Mouse (Mus musculus) lung, postnatal 4 days (tissue): ENCODE measurements at regions not wholly inside any gene's neighbourhood (a gene's known extent, or its start where the extent isn't known, plus 50 kb on each side); places are given as distances from the start of the nearest gene placed in this dataset.

Source experiments
- DNase-seq, 2 experiments: peaks; one replicate each; pipeline ENCODE4 v3.0.0; 2021

DNA sequence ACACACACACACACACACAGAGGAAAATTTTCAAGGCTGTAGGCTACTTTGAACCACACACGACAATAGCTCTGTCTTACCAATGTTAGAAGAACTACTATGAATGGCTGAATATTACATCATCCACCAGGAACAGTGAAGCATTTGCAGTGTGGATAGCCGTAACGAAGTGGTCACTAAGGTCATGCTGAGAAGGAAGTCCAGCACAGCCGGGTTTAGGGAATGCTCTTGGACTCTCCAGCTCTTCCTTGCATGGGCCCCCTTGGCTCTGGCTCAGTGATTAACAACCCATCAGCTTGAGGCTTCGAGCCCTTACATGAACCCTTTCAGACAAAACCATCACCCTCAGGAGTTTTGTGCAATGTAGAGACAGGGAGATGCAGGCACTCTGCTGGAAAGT lies 245.3 kb downstream of the Adamts20 start:
- peak in 1 of 2 experiments; percentile 28 for DNase-seq

DNA sequence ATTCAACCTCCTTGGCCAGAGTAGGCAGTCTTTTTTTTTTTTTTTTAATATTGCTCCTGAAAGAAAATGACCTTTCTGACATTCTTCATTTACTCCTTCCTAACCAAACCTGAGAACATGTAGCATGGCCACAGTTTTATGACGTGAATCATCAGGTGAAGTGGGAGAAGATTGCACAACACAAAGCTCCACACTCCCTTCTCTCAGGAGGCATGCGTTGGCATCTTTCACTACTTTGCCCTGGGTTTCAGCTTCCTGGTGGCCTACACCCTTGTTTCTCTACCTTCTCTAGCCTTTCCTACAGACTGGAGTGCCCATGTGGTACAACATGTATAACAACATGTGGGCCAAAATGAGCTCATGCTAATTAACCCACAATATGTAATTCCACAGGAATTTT lies 248.5 kb downstream of the Adamts20 start:
- DNase-seq, result no peak

DNA sequence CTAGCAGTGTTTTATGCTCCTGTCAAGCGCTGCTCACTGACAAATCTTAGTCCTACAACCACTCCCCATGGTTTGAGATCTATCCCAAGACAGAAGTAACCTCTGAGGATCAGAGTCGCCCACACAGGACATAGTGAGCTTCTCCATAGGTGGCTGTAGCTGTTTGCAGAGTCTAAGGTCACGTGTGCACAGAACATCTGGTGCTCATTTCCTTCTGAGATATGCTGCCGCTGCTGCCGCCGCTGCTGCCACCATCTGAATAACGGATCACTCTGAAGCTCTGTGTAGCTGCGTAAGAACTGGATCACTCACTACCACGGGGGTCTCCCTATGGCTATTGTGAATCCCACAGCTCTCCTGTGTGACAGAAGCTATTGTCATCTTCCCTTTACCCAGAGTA lies 250.8 kb downstream of the Adamts20 start:
- DNase-seq, result no peak

DNA sequence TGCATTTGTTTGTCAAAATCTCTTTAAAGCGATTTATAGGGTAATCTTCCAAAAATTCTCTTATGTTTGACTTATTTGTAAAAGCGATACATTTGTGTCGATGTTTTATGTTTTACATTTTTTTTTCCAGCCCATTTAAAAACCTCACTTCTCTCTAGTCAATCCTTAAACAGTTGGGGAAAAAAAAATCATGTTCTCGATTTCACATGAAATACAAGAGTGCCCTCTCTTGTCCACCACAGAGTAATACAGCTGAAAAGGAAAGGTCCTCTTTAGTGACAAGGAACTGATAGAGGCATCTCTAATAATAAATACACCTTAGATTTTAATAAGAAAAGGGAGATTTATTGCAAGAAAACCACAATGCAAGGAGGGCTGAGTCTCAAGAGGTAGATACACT lies 251.8 kb downstream of the Adamts20 start:
- DNase-seq, result no peak

DNA sequence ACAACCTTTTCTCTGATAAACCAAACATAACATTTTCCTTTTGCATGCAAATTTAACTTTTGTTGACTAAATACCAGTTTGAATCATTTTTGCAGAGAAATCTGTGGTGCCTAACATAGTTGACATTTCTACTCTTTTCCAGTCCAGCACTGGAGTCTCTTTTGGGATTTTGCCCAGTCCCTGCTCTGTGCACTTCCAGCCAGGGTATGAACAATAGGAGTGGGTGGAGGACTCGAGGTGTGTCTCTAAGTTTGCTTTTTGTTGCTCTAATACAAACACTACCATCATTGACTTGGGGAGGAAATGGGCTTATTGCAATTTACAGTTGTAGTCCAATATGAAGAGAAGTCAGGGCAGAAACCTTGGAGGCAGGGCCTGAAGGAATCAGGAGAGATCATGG lies 256.7 kb downstream of the Adamts20 start:
- DNase-seq, result no peak

DNA sequence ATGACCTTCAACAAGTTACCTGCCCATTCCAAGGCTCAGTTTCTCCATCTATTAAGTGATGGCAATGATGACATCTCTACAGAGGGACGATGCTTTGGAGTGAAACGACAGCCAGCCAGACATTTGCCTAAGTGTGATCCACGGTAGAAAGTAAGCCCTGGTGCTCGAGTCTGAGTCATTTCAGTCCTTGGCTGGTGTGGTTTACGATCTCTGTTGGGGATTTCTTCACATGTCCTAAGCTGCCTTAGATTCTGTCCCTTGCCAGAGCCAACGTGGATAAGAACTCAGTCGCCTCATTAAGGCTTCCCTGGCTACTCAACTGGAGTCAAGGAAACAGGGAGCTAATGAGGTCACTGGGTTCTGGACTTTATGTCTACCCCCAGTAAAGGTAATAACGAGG lies 258.8 kb downstream of the Adamts20 start:
- no peak for DNase-seq

DNA sequence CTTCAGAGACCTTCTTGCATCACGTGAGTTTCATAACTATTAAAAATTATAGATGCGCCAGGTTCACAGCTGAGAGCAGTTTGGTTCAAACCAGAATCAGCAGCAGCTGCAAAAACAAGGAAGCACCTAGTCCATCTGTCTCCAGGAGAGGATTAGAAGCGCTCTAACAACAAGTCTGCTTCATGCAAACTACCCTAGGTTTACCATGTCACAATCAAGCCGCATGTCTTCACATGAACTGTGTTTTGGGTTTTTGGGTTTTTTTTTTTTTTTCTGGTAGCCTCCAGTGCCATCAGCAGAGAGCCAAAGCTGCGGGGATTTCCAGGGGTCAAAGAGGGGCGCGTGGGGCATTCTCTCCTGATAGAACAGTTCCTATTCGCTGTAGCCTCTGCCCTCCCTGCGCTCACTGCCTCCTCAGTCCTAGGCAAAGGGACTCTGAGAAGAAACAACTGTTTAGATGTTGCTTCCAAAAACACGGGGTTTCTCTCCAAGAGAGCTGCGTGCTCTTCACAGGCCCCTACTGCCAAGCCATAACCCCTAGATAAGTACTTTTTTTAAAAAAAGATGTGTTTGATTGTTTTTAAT lies 259.8 kb downstream of the Adamts20 start:
- DNase-seq, result peak; percentile 16 to 59

DNA sequence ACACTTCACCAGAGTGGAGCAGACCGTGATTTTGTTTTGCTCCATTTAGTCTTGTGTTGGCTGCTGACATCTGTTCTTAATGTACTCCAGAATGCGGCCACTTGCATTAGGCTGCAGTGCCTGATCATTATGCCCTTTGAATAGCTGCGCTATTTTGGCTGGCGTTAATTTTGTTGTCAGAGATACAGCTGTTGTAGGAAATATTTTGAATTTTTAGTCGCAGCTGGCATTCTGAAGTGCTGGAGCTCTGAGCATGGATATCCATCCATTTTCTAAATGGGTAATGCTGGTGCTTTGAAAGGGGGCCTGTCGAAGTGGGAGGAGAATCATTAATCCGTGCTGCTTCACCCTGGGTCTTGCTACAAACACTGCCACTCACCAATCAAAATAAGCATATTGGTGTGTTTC lies 275.1 kb downstream of the Adamts20 start:
- DNase-seq, result no peak

DNA sequence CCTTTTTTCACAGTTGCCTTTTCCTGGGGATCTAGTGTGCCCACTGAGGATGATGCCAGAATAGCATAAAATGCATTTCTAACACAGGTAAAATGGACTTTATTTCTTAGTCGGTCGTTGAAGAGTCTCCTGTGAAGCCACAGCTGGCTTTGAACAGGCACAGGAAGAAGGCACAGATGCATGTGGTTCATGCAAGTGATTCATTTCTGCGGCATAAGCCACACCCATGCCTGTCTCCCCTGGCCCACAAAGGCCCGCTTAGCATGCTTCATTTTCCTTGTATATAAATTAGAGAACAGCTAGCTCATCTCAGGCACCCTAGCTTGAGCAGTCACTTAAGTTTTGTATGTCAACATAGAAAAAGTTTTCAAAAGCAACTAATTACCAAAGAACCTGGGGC lies 277.6 kb downstream of the Adamts20 start:
- no peak for DNase-seq

DNA sequence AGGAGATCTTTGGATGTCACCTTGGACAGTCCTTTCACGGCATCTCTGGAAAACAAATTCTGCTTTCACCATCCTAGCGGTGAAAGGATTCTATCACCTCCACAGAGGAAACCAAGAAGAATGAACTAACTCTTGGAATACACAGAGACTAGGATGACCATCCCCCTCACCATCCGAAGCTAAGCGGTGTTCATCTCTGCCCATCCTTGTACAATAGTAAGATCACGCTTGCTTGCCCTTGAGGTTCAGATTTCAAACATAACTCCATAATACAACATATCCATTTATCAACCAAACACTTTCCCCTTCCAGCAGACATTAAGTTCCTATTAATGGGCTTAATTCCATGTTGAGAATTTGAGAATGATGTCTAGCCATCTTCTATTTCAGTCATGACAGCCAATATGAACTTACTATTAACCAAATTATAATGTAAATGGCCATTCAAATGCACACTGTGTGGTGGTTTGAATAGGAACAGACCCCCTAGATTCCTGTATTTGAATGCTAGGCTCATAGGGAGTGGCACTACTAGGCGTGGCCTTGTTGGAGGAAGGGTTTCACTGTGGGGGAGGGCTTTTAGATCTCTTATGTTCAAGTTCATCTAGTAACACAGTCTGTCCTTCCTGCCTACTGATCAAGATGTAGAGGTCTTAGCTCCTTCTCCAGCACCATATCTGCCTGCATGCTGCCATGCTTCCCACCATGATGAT lies 281.4 kb downstream of the Adamts20 start:
- DNase-seq, result no peak

DNA sequence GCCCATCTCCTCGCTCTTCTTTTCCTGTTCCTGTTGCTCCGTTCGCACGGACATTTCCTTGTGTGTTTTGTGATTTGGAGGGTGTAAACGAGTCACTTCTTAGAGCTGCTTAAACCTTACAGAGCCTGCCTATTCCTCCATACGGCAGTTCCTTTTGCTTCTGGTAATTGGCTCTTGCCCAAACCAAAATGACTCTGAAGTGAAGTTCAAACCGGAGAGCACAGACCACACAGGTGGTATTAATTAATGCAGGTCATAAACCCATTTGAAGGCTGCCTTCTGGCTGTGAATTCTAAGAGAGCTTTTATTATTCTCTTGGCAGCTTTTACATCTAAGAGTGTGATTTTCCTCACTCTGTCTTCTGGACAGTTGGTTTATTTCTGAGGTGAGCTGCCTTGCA lies 291.1 kb downstream of the Adamts20 start:
- DNase-seq, result no peak

DNA sequence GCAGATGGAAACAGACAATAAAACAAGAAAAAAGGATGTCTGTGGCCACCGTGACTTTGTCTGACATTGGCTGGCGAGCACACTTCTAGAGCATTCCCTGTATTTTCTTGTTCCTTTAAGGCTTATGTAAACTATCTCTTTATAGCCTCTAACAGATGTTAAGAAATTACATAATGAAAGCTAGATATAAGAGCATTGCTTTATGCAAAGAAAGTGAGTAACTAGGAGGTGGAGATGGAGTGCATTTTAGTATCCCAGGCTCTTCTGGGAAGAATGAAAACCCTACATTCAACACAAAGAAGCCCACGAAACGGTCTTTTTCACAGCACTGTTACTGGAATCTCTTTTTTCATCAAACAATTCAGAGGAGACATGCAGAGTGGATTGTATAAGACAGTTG lies 304.4 kb downstream of the Adamts20 start:
- DNase-seq, result no peak

DNA sequence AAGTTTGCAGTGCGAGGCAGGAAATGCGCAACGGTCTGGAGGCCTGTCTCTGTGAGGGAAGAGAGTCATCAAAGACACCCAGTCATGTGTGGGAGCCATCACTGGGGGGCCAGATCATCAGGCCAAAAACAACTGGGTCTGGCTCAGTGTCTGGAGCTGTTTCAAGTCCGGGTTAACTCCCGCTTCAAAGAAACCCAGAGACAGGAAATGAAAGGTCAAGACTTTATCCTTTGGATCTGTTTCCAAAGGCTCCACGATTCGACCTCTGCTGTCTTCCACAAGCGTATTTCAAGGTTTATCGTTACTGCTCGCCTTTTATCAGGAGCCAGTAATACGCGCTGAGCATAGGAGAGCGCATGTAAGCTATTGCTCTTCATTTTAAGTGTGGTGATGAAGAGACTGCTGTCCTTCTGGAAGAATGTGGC lies 325.7 kb downstream of the Adamts20 start:
- DNase-seq, result peak; percentile 58 to 83

DNA sequence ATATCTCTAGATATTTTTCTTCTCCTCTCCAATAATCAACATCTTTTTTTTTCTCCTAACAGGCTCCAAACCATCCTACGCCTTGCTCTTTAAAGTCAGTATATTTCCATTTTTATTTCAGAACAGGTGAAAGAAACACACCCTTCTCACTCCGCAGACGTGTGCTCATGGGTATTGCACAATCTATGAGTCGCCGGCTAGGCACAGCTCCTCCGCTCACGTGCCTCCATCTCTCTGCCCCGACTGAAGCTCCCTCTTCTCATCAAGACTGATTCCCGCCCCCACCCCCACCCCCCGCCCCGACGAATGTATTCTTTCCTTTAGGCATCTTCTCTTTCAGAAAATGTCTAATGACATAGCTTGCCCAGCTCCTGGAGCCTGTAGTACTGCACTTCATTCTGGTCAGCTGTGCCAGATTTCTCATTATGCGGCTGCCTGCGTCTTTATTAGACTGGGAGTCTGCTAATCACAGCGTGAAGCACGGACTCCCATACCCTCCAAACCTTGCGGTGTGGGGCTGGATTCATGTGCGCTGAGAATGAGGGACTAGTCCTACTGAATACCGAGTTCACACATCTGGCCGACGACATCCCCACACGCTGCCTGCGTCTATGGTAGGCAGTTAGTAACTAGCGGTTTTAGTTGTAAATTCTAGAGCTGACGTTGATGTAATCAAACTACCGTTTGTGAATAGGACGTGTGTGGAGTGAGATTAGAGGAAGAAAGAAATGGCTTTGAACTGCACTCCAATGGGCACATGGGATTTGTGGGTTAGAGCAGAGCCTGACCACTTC lies 327.9 kb downstream of the Adamts20 start:
- DNase-seq, result no peak

DNA sequence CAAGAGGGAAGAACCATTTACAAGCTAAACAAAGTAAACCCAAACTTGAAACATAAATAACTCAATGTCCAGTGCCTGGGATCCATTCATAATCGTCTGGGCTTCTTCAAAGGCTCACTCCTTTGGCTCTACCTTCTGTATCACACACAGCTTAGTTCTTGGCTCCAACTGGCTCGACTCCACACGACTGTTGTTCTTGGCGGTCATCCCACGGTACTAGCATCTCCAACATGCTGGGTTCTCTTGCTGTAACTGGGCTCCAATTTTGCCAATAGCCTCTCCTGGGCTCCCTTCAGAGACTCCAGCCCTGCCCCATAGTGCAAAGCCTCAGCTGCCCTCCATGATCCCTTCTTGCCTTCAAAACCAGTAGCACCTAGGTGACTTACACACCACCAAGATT lies 352.4 kb downstream of the Adamts20 start:
- DNase-seq, result peak in 1 of 2 experiments; percentile 22

DNA sequence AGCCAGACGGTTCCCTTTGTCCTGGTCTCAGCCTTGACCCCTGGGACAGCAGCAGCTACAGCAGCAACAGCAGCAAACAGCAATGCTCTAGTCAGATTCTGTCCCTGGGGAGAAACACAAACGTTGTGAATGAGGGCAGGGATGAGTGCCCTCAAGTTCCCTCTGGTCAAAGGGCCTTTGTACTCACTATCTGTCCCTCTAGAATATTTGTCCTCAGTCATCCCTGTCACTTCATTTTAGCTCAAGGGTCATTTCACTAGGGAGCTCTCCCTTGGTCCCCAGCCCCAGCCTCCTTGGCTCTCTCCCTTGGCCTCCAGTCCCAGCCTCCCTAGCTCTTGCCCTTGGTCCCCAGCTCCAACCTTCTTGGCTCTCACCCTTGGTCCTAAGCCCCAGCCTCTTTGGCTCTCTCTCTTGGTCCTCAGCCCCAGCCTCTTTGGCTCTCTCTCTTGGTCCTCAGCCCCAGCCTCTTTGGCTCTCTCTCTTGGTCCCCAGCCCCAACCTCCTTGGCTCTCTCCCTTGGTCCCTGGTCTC lies 358.0 kb downstream of the Adamts20 start:
- no peak for DNase-seq

DNA sequence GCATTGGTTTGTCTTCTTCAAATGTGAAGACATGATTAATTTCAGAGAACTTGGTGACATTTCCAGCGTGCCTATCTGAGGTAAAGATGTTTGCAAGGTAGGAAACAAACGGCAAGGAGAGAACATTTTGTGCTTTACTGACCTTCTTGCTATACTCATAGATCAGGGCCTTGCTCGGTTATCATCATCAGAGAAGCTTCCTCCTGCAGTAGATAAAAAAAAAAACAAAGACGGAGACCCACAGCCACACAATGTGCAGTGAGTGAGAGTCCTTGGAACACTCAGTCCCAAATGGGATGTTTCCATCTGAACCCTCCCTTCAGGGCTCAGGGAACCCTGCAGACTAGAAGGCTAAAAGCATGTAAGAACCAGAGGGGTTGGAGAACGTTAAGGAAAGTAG lies 374.6 kb downstream of the Adamts20 start:
- DNase-seq, result no peak

DNA sequence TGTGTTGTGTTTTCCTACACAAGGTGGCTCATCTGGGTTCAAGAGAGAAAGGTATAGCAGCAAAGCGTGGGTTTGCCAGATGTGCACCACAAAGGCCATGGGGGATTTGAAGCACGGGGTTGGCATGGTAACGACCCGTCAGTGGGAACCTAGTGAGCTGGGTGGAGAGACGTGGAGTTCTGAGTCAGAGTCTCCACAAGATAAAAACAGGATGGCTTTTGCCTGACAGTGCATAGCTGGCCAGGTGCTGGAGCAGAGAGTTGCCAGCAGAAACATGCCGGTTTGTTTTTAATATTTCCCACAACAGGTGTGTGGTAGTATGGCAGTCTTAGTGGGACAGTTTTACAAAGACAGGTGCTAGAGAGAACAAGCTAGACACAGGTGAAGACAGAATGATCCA lies 375.4 kb downstream of the Adamts20 start:
- no peak for DNase-seq

DNA sequence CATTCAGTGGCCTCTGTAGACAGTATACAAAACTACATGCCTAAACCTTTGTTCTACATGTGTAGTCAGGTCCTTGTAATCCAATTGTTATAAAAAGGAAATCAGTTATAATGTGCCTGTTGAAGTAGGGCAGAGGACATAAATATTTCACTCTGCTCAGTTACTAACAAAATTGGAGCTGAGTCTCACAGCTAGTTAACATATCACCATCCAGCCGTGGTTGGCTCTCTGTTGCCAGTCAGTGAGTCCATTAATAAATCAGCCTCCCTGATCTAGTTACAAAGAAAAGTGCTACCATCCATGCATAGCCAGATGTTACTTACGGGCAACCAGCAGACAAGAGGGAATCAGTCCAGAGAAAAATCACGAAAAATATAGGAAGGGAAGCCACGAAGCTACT lies 382.8 kb downstream of the Adamts20 start:
- DNase-seq, result no peak

DNA sequence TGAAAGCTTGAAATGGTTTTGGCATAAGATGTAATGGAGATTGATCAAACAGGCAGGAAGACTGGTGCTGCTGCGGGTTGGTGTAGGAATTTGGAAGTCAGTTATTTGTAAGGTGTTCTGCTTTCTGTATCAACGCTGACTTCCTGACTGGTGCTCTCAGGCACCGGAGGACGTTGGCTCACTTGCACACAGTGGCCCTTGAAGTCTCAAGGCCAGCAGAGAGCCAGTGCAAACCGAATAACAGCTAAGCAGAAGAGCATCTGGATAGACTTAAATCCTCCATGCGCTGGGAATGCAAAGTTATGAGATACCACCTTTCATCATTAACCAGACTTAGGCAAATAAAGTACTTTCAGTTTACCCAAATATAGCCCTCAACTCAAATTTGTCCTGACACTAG lies 388.2 kb downstream of the Adamts20 start:
- DNase-seq, result no peak

DNA sequence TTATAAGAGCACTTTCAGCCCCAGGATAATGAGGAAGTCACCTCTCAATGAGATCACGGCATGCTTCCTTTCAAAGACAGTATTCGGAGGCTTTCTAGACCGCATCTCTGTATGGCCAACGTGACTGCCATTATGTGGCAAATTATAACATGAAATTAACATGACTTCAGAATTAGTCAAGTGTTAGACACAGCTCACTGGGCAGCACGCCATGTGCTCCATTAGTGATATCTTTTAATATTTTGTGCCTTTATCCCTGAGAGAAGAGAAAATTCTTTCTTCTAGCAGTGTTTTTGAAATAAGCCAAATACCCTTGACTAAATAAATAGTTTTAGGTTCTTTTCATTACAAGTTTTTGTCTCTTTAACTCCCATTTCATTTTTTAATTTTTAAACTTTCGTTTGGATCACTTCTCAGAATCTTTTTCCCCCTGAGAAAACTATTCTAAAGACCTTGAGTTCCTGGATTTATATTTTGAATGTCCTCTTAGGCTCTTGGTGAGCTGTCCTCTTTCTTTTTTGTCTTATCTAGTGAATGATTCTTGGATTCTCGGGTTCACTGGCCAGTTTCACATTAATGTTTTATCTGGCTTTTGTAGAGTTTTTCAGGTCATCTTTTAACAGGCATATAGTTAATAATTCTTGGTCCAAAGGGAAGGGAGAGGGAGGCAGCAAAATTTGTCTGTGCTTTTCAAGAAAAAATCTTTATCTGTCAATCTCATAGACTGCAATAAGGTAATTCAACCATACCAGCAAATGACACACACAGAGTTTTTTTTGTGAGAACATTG lies 390.9 kb downstream of the Adamts20 start:
- DNase-seq, result no peak

DNA sequence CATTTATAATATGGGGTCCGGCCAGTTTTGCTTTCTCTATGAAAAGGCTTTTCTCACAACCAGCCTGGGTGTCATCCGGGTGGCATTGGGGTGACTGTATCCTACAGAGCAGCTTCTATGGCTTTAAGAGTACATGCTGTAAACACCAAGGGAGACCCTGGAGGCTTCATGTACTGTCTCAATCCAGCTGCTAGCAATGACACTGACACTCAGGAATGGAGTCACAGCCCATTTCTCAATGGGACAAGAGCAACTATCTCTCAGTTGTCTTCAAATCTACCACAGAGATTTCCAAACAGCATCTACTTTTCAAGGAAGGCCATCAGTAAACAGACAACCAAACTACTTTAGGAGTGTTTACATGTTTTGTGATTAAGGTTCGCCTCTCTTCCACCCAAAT lies 397.5 kb downstream of the Adamts20 start:
- no peak for DNase-seq

DNA sequence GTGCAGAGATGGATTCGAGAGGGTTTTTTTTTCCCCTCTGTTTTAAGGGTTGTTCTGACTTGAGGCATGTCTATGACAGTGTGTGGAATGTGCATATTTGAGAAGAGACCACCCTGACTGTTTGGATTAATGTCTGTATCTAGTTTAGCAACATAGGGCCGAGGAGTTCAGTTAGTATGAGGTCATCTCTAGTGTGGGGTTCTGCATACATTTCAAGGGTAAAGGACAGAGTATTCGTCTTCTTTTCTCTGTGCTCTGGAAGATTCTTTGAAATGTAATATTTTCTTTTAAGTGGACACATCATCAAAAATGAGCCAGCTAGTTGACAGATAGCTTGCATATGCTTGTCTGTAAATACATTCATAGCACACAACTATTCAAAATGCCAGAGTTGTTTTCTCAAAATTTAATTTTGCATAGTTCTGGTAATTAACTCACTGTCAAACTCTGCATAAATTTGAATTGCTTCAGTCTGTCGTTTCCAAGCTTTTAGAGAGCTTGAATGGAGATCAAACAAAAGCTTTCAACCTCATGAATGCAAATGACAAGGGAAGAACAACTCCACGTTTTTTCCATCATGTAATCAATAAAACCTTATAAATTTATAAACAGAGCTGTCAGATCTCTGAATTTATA lies 415.5 kb downstream of the Adamts20 start:
- no peak for DNase-seq
